Mouse (Mus musculus): Measurements from ENCODE around the gene Gm21119.
"Not testable (repeated sequence)": the region's sequence is repeated elsewhere in the genome, so short reads cannot be mapped to it uniquely, and the experiment has no call there.

The Gm21119 gene

GRCm38 (mm10) chr8:20614619-20615018 is at the start of gene Gm21119:
TSS of gene Gm21119 (plus strand) at chr8:20614919.
- not testable (repeated sequence) for DNase-seq (ENCODE audit: low spot score in 2 of 2)

- DNase-seq (ENCODE audit: low spot score in 2 of 2), result not testable (repeated sequence)
Observed at GRCm38 (mm10) chr8:20566753-20567152, 48.0 kb upstream of the Gm21119 start.

- not testable (repeated sequence) for DNase-seq (ENCODE audit: low spot score in 2 of 2)
Observed at GRCm38 (mm10) chr8:20581081-20581480, 33.6 kb upstream of the Gm21119 start.

GRCm38 (mm10) chr8:20582772-20583171 is 31.9 kb upstream of the Gm21119 start:
- not testable (repeated sequence) for DNase-seq (ENCODE audit: low spot score in 2 of 2)

GRCm38 (mm10) chr8:20588268-20589177 is 26.2 kb upstream of the Gm21119 start:
- peak in 1 of 2 experiments; percentile 18 for DNase-seq (ENCODE audit: low spot score in 2 of 2)

GRCm38 (mm10) chr8:20589178-20589539 is 25.6 kb upstream of the Gm21119 start:
- DNase-seq (ENCODE audit: low spot score in 2 of 2), result peak in 1 of 2 experiments; percentile 21

GRCm38 (mm10) chr8:20590117-20590997 is 24.4 kb upstream of the Gm21119 start:
- DNase-seq (ENCODE audit: low spot score in 2 of 2), result peak in 1 of 2 experiments; percentile 26

- not testable (repeated sequence) for DNase-seq (ENCODE audit: low spot score in 2 of 2)
Observed at GRCm38 (mm10) chr8:20591002-20591401, 23.7 kb upstream of the Gm21119 start.

- not testable (repeated sequence) for DNase-seq (ENCODE audit: low spot score in 2 of 2)
Observed at GRCm38 (mm10) chr8:20592732-20593272, 21.9 kb upstream of the Gm21119 start.

- peak; percentile 70 to 88 for DNase-seq (ENCODE audit: low spot score in 2 of 2)
Observed at GRCm38 (mm10) chr8:20593841-20594240, 20.9 kb upstream of the Gm21119 start.

GRCm38 (mm10) chr8:20596081-20596841 is 18.5 kb upstream of the Gm21119 start:
- peak in 1 of 2 experiments; percentile 19 for DNase-seq (ENCODE audit: low spot score in 2 of 2)

- DNase-seq (ENCODE audit: low spot score in 2 of 2), result peak; percentile 75 to 88
Observed at GRCm38 (mm10) chr8:20596842-20597708, 17.6 kb upstream of the Gm21119 start.

- DNase-seq (ENCODE audit: low spot score in 2 of 2), result not testable (repeated sequence)
Observed at GRCm38 (mm10) chr8:20598300-20599170, 16.2 kb upstream of the Gm21119 start.

GRCm38 (mm10) chr8:20599350-20599749 is 15.4 kb upstream of the Gm21119 start:
- peak in 1 of 2 experiments; percentile 14 for DNase-seq (ENCODE audit: low spot score in 2 of 2)

- DNase-seq (ENCODE audit: low spot score in 2 of 2), result not testable (repeated sequence)
Observed at GRCm38 (mm10) chr8:20610856-20611255, 3.9 kb upstream of the Gm21119 start.

- DNase-seq (ENCODE audit: low spot score in 2 of 2), result peak in 1 of 2 experiments; percentile 19
Observed at GRCm38 (mm10) chr8:20612721-20613120, 2.0 kb upstream of the Gm21119 start.

- DNase-seq (ENCODE audit: low spot score in 2 of 2), result peak in 1 of 2 experiments; percentile 1
Observed at GRCm38 (mm10) chr8:20630766-20631165, 16.0 kb downstream of the Gm21119 start.

- not testable (repeated sequence) for DNase-seq (ENCODE audit: low spot score in 2 of 2)
Observed at GRCm38 (mm10) chr8:20637931-20638330, 23.2 kb downstream of the Gm21119 start.

- peak; percentile 0 to 14 for DNase-seq (ENCODE audit: low spot score in 2 of 2)
Observed at GRCm38 (mm10) chr8:20643536-20643935, 28.8 kb downstream of the Gm21119 start.
